Mouse (Mus musculus) retina, postnatal 7 days (tissue): ENCODE results near the gene Etfb.
"Not testable (repeated sequence)": the region's sequence is repeated elsewhere in the genome, so short reads cannot be mapped to it uniquely, and the experiment has no call there.

Experiments used
- DNase-seq: peaks from one replicate; pipeline ENCODE4 v3.0.0-alpha.2; 2012; ENCODE audit warnings: low read depth, low spot score

Etfb gene

GRCm38 (mm10) chr7:43443917-43444293, at the start of gene Etfb, which contains the start of gene Gm45233:
TSS of gene Etfb (plus strand) at chr7:43444083.
TSS of gene Gm45233 (plus strand) at chr7:43444128.
- DNase-seq, result peak; percentile 88

- DNase-seq, result no peak
Observed at GRCm38 (mm10) chr7:43399501-43399900, 44.4 kb upstream of the Etfb start.

GRCm38 (mm10) chr7:43402718-43403117, 41.2 kb upstream of the Etfb start:
- DNase-seq, result no peak

DNA sequence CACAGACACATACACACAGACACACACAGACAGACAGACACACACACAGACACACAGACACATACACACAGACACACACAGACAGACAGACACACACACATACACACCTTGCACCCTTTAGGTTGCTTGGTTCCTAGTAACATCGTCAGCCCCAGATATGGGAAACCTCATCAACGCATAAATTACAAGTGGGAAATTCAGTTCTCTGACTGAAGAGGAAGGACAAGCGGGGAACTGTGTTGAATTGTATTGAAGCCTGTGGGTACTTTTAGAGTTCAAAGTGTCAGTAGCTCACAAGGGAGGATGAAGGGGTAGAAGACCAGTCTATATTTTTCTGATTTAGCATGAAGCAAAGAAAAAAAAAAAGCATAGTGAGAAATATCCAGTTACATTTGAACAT, 36.3 kb upstream of the Etfb start:
- DNase-seq, result no peak

DNA sequence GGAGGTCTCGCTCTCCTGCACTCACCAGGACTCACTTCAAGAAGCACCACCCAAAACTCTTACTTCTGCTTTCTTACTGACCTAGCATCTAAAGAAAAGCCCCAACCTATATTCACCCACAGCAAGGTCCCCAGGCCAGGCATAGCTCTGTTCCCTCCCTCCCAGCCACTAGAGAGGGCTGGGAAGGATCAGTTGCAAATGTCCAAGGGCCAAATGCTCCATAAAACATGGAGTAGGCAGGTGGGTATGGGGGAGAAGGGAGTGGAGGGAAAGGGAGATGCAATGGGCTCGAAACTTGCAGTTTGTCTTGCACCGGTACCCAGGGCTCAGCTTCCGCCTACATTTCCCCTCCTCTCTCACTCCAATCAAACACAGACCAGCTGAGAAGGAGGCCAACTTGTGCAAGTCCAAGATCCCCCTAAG, 35.7 kb upstream of the Etfb start, which contains the start of gene Siglecg:
TSS of gene Siglecg (plus strand) at position 74 of the 423 bp plus-strand sequence.
- no peak for DNase-seq

DNA sequence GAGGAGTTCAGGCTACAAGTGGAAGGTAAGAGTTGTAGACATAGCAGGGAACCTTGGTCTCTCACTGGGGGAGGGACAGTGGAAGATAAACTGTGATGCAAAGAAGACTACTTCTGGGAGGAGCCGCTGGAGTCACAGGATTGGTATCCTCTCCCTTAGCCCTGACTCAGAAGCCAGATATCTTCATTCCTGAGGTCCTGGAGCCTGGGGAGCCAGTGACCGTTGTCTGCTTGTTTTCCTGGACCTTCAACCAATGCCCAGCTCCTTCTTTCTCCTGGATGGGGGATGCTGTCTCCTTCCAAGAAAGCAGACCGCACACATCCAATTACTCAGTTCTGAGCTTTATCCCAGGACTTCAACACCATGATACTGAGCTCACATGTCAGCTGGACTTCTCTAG, 34.8 kb upstream of the Etfb start:
- no peak for DNase-seq

DNA sequence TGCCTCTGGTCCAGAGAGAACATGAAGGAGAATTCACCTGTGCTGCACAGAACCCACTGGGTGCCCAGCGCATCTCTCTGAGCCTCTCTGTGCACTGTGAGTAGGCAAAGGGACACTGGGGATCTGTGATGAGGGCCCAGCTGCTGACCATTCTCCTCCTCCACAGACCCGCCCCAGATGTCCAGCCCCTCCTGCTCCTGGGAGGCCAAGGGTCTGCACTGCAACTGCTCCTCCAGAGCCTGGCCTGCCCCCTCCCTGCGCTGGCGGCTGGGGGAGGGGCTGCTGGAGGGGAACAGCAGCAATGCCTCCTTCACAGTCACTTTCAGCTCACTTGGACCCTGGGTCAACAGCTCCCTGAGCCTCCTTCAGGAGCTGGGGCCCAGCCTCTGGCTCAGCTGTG, 32.2 kb upstream of the Etfb start:
- not testable (repeated sequence) for DNase-seq

DNA sequence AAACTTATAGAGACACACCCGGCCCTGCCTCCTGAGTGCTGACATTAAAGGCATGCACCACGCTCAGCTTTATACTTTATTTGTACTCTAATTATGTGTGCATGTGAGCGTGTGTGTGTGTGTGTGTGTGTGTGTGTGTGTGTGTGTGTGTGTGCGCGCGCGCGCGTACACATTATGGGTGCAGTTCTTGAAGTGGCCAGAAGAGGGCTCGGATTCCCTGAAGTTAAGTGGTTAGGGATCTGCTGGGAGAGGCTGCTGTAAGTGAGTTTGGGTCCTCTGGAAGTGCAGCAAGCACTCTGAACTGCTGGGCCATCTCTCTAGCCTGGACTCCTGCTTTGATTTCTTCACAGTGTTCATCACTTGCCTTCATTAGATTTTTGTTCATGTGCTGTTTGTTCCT, 26.6 kb upstream of the Etfb start:
- DNase-seq, result no peak

GRCm38 (mm10) chr7:43422995-43423617, 20.8 kb upstream of the Etfb start:
- DNase-seq, result peak; percentile 54

DNA sequence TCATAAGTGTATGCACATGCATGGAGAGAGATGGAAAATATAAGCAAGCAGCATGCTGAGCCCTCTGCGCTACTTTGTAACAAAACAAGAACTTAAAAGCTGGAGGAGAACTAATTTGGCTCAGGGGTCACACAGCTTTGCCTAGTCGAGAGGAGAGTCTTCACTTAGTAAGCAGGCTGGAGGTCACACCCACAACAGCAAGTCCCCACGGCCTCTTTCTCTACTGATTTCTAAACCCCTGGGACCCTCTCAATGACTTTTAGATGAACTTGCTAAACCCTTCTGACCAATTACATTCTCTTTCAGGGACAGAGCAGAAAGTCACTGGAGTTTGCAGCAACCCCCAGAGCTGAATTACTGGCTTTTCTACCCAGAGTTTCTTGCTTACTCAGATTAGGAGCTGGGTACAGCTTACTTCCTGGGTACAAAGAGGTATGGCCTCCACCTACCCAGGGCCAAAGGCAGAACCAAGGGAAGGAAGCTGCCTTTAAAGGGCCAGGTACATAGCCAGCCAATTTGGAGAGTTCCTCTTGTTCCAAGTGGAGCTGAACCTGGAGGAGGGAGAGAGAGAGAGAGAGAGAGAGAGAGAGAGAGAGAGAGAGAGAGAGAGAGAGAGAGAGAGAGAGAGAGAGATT, 19.8 kb upstream of the Etfb start:
- no peak for DNase-seq

GRCm38 (mm10) chr7:43427406-43427805, 16.5 kb upstream of the Etfb start, which contains the start of gene Lim2:
TSS of gene Lim2 (plus strand) at chr7:43427670.
- DNase-seq, result no peak

GRCm38 (mm10) chr7:43429500-43429899, 14.4 kb upstream of the Etfb start:
- no peak for DNase-seq

DNA sequence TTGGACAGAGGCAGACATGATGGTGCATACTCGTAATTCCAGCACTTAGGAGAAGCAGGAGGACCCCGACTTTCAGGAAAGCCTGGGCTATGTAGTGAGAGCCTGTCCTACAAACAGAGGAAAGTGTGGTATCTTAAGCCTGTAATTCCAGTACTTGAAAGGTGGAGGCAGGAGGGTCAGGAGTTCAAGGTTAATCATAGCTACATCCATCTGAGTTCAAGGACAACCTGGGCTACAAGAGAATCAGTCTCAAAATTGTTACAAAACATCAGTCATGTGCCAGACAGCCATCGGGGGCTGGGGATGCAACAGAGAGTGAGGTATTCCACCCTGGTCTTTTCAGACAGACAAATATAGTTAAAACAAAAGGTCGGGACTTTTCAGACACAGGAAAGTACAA, 11.0 kb upstream of the Etfb start:
- no peak for DNase-seq

GRCm38 (mm10) chr7:43434676-43435075, 9.2 kb upstream of the Etfb start:
- no peak for DNase-seq

DNA sequence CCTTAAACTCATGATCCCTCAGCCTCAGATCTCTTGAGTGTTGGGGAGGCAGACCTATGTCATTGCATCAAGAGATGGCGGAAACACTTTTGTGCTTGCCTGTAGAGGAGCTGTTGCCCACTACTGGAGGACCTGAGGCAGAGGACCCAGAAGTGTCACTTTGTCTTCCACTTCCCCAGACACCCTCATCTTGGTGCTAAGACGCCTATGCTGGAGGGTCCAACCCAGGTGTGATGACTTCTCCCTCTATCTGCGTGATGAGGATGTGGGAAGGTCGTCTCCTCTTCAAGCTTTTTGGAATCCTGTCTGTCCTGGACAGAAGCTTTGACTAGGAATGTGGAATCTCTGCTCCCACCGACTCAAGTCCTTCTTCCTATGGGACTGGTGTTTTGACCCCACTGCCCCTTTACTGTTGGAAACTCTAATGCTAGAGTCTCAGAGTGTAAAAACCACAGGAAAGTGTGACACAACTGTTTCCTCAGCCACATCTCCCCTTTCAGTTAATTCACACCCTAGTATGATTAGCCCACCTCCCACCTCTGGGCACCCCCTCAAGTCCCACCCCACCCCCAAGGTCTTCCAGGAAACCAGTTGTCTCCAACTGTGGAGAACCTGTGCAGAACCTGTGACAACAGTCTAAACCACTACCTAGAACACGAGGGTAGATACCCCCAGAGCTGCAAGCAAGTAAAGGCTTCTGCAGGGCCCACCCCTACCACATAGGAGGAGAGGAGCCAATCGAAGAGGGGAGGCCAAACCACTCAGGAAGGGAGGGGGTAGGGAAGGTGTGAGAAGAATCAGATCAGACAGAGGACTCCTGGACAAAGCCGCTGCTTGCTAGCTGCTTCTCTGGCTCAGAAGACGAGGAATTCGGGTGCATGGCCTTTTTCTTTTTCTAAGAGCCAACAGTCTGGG, 7.3 kb upstream of the Etfb start, which contains the start of gene Nkg7:
TSS of gene Nkg7 (plus strand) at position 733 of the 915 bp plus-strand sequence.
- no peak for DNase-seq

- DNase-seq, result no peak
Observed at GRCm38 (mm10) chr7:43438611-43439010, 5.3 kb upstream of the Etfb start.

DNA sequence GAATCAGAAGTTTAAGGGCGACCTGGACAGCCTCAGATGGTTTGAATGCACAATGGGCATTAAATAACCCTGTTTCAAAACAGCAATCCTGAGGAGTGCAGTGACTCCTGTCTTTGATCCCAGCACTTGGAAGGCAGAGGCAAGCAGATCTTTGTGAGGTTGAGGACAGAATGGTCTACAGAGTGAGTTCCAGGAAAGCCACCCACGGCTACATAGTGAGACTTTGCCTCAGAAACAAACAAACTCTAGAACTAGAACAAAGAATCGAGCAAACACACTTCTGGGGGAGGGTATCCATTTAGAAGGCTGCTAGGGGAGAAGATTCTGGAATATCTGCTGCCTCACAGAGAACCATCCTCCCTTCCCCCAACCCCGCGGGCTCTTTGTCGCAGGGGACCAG, 3.4 kb upstream of the Etfb start, which contains the start of gene Cldnd2:
TSS of gene Cldnd2 (plus strand) at position 301 of the 400 bp plus-strand sequence.
- DNase-seq, result no peak

DNA sequence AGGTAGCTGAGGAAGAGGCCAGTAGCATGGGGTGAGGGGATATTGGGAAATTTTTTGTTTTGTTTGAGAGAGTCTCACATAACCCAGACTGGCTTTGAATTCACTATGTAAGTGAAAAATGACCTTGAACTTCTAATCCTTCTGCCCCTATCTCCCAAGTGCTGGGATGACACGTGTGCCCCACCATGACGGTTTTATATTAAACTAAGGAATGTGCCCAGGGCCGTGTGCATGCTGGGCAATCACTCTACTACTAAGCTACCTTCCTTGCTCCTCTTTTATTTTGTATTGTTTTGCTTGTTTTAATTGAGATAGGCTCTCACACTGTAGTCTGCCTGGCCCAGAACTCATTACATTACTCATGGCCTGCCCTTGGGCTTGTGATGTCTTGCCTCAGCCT, 2.8 kb upstream of the Etfb start:
- no peak for DNase-seq

GRCm38 (mm10) chr7:43442684-43443083, 1.2 kb upstream of the Etfb start:
- no peak for DNase-seq

GRCm38 (mm10) chr7:43443126-43443916, 562 bp upstream of the Etfb start:
- peak; percentile 24 for DNase-seq

GRCm38 (mm10) chr7:43447801-43448200, 3.9 kb downstream of the Etfb start:
- DNase-seq, result no peak
